Mouse (Mus musculus) ovary, postnatal 36 days (tissue): Measurements from ENCODE around the gene Kcnq2.

Experiments used
- DNase-seq: peaks from one replicate; pipeline ENCODE4 v3.0.0; 2022; ENCODE audit warnings: low spot score, mixed read lengths

The Kcnq2 gene

GRCm38 (mm10) chr2:181041941-181042340 is 93.2 kb downstream of the Kcnq2 start:
- no peak for DNase-seq

GRCm38 (mm10) chr2:181039356-181039680 is 95.8 kb downstream of the Kcnq2 start:
- no peak for DNase-seq

- peak; percentile 46 for DNase-seq
Measured at GRCm38 (mm10) chr2:181038644-181039355, 96.3 kb downstream of the Kcnq2 start.

GRCm38 (mm10) chr2:181036561-181036960 is 98.5 kb downstream of the Kcnq2 start:
- DNase-seq, result no peak

- no peak for DNase-seq
Measured at GRCm38 (mm10) chr2:181035186-181035585, 99.9 kb downstream of the Kcnq2 start.

- DNase-seq, result no peak
Measured at GRCm38 (mm10) chr2:181033310-181033709, 101.8 kb downstream of the Kcnq2 start.

- peak; percentile 39 for DNase-seq
Measured at GRCm38 (mm10) chr2:181032407-181032806, 102.7 kb downstream of the Kcnq2 start.

GRCm38 (mm10) chr2:181031406-181031934 is 103.6 kb downstream of the Kcnq2 start:
- DNase-seq, result no peak
